ENCODE assay signal across 14 mouse cellular contexts in the genomic region with DNA sequence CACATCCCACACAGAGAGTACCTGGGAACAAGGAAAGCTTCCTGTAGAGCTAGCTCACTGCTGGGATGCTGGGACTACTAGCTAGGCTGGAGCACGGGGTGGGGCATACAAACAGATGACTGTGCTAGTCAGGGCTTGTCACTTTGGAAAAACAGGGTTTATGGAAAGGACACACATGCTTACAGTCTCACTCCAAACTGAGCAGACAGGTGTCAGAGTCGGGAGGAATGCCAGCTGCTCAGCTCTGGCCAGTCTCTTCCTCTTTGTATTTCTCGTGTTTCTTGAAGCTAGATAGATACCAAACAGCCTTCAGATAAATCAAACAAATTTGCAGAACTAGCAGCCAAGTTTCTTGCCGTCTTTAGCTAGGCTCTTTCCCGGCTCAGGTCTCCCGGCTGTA. TPM values are rescaled to one million over a fixed set of nuclear protein-coding genes. Genes with fewer than 3 reads are reported as not detected.
DNase-seq lines count a peak whose midpoint lies in the region; ATAC-seq lines count a peak whose summit lies in the region.
"Had no signal": no experiment of that assay in that cellular context is flagged by ENCODE, and none has a peak within 500 bp of the region (broad histone marks: within the 10 kb centered on the region; RNA-seq: fewer than 3 reads in every experiment).

No protein-coding gene starts in this region.

- 55% methylated on average over 6 of the region's 6 CpGs for WGBS in limb, embryonic 12.5 days
- 60% methylated on average over 6 of the region's 6 CpGs for WGBS in limb, embryonic 10.5 days
- WGBS in stomach, embryonic 16.5 days = 9% methylated on average over 6 of the region's 6 CpGs

- no peaks in the 10 kb centered on the region for H3K27me3 ChIP-seq in limb, embryonic 12.5 days
- no peaks in the 10 kb centered on the region for H3K27me3 ChIP-seq in limb, embryonic 10.5 days (ENCODE audit: low read depth, poor library complexity, severe bottlenecking)
- no peaks in the 10 kb centered on the region for H3K27me3 ChIP-seq in stomach, embryonic 16.5 days (ENCODE audit: control insufficient read depth, insufficient read depth, low read length)

- ATAC-seq in limb, embryonic 12.5 days (ENCODE audit: insufficient number of reproducible peaks, insufficient read depth, low FRiP score, low TSS enrichment, low read depth) = no peak; the same call in 1 of the 2 replicates
- ATAC-seq in stomach, embryonic 16.5 days (ENCODE audit: insufficient read depth, low FRiP score) = peak; percentile 38; the same call in 1 of the 2 replicates
- ATAC-seq: hindbrain, postnatal 0 days; lung, postnatal 0 days had no signal

- H3K4me2 ChIP-seq in limb, embryonic 12.5 days = no peak overlapping the region
- H3K4me2 ChIP-seq in stomach, embryonic 16.5 days (ENCODE audit: low read depth, low read length) = peak overlapping the region; percentile 21; the same call in 1 of the 2 replicates
- H3K4me2 ChIP-seq: midbrain, embryonic 12.5 days had no signal

- H3K27ac ChIP-seq in limb, embryonic 12.5 days = peak overlapping the region; percentile 57; the same call in 1 of the 2 replicates
- H3K27ac ChIP-seq in limb, embryonic 10.5 days = no peak overlapping the region
- H3K27ac ChIP-seq in stomach, embryonic 16.5 days (ENCODE audit: low read length) = peak overlapping the region; percentile 40; the same call in 1 of the 2 replicates
- H3K27ac ChIP-seq: hindbrain, postnatal 0 days; midbrain, embryonic 12.5 days had no signal

- no peak overlapping the region for H3K9ac ChIP-seq in limb, embryonic 12.5 days (replicated peaks)
- peak overlapping the region; percentile 26; the same call in 1 of the 2 replicates for H3K9ac ChIP-seq in stomach, embryonic 16.5 days (ENCODE audit: low read length)
- H3K9ac ChIP-seq: midbrain, embryonic 12.5 days had no signal

- no peaks in the 10 kb centered on the region for H3K36me3 ChIP-seq in limb, embryonic 12.5 days
- H3K36me3 ChIP-seq in limb, embryonic 10.5 days = no peaks in the 10 kb centered on the region
- no peaks in the 10 kb centered on the region for H3K36me3 ChIP-seq in stomach, embryonic 16.5 days (ENCODE audit: control insufficient read depth, insufficient read depth, low read length)
- H3K36me3 ChIP-seq: midbrain, embryonic 12.5 days had no signal

- peak; percentile 38 for DNase-seq in embryo, embryonic 10 days (ENCODE audit: low spot score)
- DNase-seq in embryo, embryonic 10.5 days (ENCODE audit: low spot score) = no peak
- no peak for DNase-seq in limb, embryonic 10.5 days (ENCODE audit: low spot score)
- DNase-seq in brain, adult 2 months (ENCODE audit: low read depth, low spot score) = peak; percentile 20
- DNase-seq in left cerebral cortex, postnatal 36 days (ENCODE audit: low spot score in 2 of 2) = no peak
- DNase-seq: embryo, embryonic 11 days; heart, adult 18-20 months; heart, postnatal 14 days; right cerebral cortex, postnatal 25 days had no signal

- H3K9me3 ChIP-seq in limb, embryonic 12.5 days = no peaks in the 10 kb centered on the region
- H3K9me3 ChIP-seq in limb, embryonic 10.5 days (replicated peaks) = no peaks in the 10 kb centered on the region
- no peaks in the 10 kb centered on the region for H3K9me3 ChIP-seq in stomach, embryonic 16.5 days (replicated peaks; ENCODE audit: control insufficient read depth, low read length)
- H3K9me3 ChIP-seq: midbrain, embryonic 12.5 days had no signal

- peaks cover 7% of the 10 kb centered on the region for H3K4me1 ChIP-seq in limb, embryonic 12.5 days (replicated peaks)
- peaks cover 19% of the 10 kb centered on the region for H3K4me1 ChIP-seq in limb, embryonic 10.5 days
- H3K4me1 ChIP-seq in stomach, embryonic 16.5 days (ENCODE audit: control insufficient read depth, insufficient read depth, low read length) = peaks cover 16% of the 10 kb centered on the region

- intact Hi-C loops in left cerebral cortex, postnatal 36 days (cut with DNase I) = no loop called here

- H3K4me3 ChIP-seq in limb, embryonic 12.5 days (replicated peaks) = no peak overlapping the region
- no peak overlapping the region for H3K4me3 ChIP-seq in limb, embryonic 10.5 days
- H3K4me3 ChIP-seq in stomach, embryonic 16.5 days (replicated peaks; ENCODE audit: low read length) = no peak overlapping the region
- H3K4me3 ChIP-seq: midbrain, embryonic 12.5 days had no signal

RNA-seq across cellular contexts. Expression of gene Nfe2l3, which starts 31.2 kb away (rescaled TPM):
- 0.96 and 1.4 TPM in 2 replicates for polyA plus RNA-seq in limb, embryonic 12.5 days (2016; fragmentation: Nextera tagmentation; extraction: Ambion mirVana)
- 0.39 and 0.56 TPM in 2 replicates for polyA plus RNA-seq in limb, embryonic 10.5 days (2016; fragmentation: Nextera tagmentation; extraction: Ambion mirVana)
- polyA plus RNA-seq in stomach, embryonic 16.5 days (2015; fragmentation: Nextera tagmentation; extraction: Ambion mirVana) = 7.0 and 7.4 TPM in 2 replicates
- 1 to 10 TPM; 2.7 to 4.3 TPM for total RNA-seq in left cerebral cortex, postnatal 36 days (2021)

Comparison
In these comparisons a context has a peak if more than half of its experiments do, and no peak if none do; other contexts are left out.
1. DNase-seq: peak in embryo, embryonic 10 days (single experiment) and brain, adult 2 months (single experiment); none in embryo, embryonic 10.5 days (single experiment), limb, embryonic 10.5 days (single experiment) and left cerebral cortex, postnatal 36 days (0 of 2).